Mouse (Mus musculus): ENCODE data around the gene Vmn1r170.
"Not testable (repeated sequence)": the region's sequence is repeated elsewhere in the genome, so short reads cannot be mapped to it uniquely, and the experiment has no call there.

The Vmn1r170 gene

GRCm38 (mm10) chr7:23605875-23606274, at the start of gene Vmn1r170:
Vmn1r170 (plus strand) TSS chr7:23606175.
- not testable (repeated sequence) for DNase-seq

DNA sequence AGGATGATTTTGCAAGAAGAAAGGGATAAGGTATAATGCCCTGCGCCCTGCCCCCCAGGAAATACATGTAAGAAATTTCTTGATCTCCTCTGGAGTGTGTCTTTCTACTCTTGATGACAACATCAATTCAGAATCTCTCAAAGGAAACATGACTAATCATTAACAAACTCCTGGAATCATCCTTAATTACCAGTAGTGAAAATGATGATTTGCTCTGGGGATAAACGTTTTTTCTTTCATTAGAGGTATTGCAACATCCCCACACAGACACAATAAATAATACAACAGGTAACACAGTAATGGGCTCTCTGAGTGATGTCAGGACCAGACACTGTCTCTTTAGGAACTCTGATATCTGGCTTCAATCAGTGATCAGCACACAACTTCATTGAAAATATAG, 30.7 kb upstream of the Vmn1r170 start, which contains the start of gene Vmn1r169:
TSS of gene Vmn1r169 (plus strand) at position 301 of the 400 bp plus-strand sequence.
- not testable (repeated sequence) for DNase-seq

GRCm38 (mm10) chr7:23630422-23630821, 24.4 kb downstream of the Vmn1r170 start, which contains the start of gene Vmn1r171:
Vmn1r171 (plus strand) TSS chr7:23630722.
- no peak for DNase-seq

Measured in lung, postnatal 36 days (tissue).